Mouse (Mus musculus) cerebellum, adult 2 months (tissue): ENCODE data around the gene Pithd1.

Experiments used
- CTCF ChIP-seq: fragments of 200-500 bp; IDR thresholded peaks from 2 replicates; pipeline ENCODE4 v1.5.1; 2011; ENCODE audit warnings: low read depth, mild to moderate bottlenecking, control low read depth, low read length, moderate library complexity, borderline replicate concordance; ENCODE audit not compliant: insufficient read depth
- POLR2A ChIP-seq: fragments of 200-500 bp; IDR thresholded peaks from 2 replicates; pipeline ENCODE4 v1.6.1; 2011; ENCODE audit warnings: low read length, control low read depth, borderline replicate concordance; ENCODE audit not compliant: insufficient read depth

DNA sequence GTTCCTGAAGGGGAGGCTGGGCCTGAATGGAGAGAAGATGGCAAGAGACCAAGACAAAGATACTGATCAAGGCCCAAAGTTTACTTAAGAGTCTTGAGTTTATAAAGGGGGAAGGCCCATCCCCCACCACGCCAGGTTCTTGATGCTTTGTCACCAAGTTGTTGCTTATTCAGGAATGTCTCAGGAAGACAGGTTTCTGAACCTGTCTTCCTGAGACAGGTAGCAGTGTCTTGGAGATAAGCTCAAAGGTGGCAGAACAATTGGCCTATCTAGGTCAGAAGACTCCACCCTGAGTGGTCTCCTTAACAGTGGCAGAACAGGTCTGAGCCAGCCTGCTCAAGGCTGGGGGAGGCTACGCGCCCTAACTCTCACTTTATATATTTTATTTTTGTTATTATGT is 60.2 kb downstream of the Pithd1 start:
- TF ChIP-seq POLR2A: no peak
- no peak for TF ChIP-seq CTCF
